Mouse (Mus musculus) ovary, postnatal 10 days (tissue): Measurements from ENCODE around the gene Itga3.

ENCODE experiments used
- DNase-seq: peaks from one replicate; pipeline ENCODE4 v3.0.0; 2022; ENCODE audit warnings: low spot score

Itga3 gene

GRCm38 (mm10) chr11:95071266-95071665, 5.3 kb downstream of the Itga3 start:
- no peak for DNase-seq

GRCm38 (mm10) chr11:95070140-95071107, 6.2 kb downstream of the Itga3 start:
- DNase-seq, result no peak

- DNase-seq, result no peak
Observed at GRCm38 (mm10) chr11:95069226-95069957, 7.2 kb downstream of the Itga3 start.

GRCm38 (mm10) chr11:95056768-95057501, 19.7 kb downstream of the Itga3 start:
- DNase-seq, result no peak

- DNase-seq, result no peak
Observed at GRCm38 (mm10) chr11:95053062-95053461, 23.5 kb downstream of the Itga3 start.

GRCm38 (mm10) chr11:95046980-95047680, 29.5 kb downstream of the Itga3 start:
- DNase-seq, result no peak

GRCm38 (mm10) chr11:95044185-95044870, 32.3 kb downstream of the Itga3 start:
- no peak for DNase-seq

- no peak for DNase-seq
Observed at GRCm38 (mm10) chr11:95043608-95044007, 33.0 kb downstream of the Itga3 start.

GRCm38 (mm10) chr11:95043060-95043459, 33.5 kb downstream of the Itga3 start:
- DNase-seq, result no peak

- peak; percentile 63 for DNase-seq
Observed at GRCm38 (mm10) chr11:95042096-95042495, 34.5 kb downstream of the Itga3 start.

- DNase-seq, result peak; percentile 84
Observed at GRCm38 (mm10) chr11:95041139-95041609, 35.4 kb downstream of the Itga3 start, which contains the start of gene Pdk2. Gene Pdk2, minus strand, starts transcription at chr11:95041354.

- peak; percentile 39 for DNase-seq
Observed at GRCm38 (mm10) chr11:95040491-95041138, 36.0 kb downstream of the Itga3 start.

- DNase-seq, result no peak
Observed at GRCm38 (mm10) chr11:95039766-95040165, 36.8 kb downstream of the Itga3 start.

- DNase-seq, result no peak
Observed at GRCm38 (mm10) chr11:95038818-95039655, 37.6 kb downstream of the Itga3 start.

- DNase-seq, result no peak
Observed at GRCm38 (mm10) chr11:95038156-95038817, 38.3 kb downstream of the Itga3 start.

GRCm38 (mm10) chr11:95037306-95037705, 39.3 kb downstream of the Itga3 start:
- DNase-seq, result no peak

GRCm38 (mm10) chr11:95036521-95036920, 40.1 kb downstream of the Itga3 start:
- no peak for DNase-seq

GRCm38 (mm10) chr11:95034902-95035301, 41.7 kb downstream of the Itga3 start:
- no peak for DNase-seq

GRCm38 (mm10) chr11:95033617-95034016, 43.0 kb downstream of the Itga3 start:
- no peak for DNase-seq
